Mouse (Mus musculus): ENCODE results near the gene Ctnnd2. TPM values are rescaled to one million over a fixed set of nuclear protein-coding genes. Genes with fewer than 3 reads are reported as not detected.
A peak's percentile ranks its signal among the peaks of the same experiment; 100 is the strongest.

Gene Ctnnd2
- polyA plus RNA-seq, 1 experiment from 2014 or later: 46.6 TPM

DNA sequence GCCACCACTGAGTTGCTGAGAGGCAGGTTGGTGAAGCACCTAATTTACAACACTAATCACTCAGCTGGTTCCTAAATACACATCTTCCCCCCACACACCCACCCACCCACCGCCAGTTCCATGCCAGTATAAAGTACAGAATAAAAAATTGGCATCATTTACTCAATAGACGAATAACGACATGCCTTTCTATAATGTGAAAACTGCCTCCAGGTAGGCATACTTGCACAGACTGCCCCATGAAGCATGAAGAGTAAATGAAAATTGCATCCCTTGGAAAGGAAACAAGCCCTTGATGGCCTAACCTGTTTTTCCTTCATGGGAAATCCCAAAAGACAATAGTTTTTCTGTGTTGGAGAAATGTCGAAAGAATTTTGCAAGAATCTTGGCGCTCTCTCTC is 212.0 kb downstream of the Ctnnd2 start:
- H3K27ac ChIP-seq (ENCODE audit: low read depth, low read length): no peak overlapping the region
- no peaks in the 10 kb centered on the region for H3K9me3 ChIP-seq (ENCODE audit: control insufficient read depth, low read length)
- DNase-seq (ENCODE audit: low spot score): no peak
- no peaks in the 10 kb centered on the region for H3K27me3 ChIP-seq (ENCODE audit: control insufficient read depth, insufficient read depth, low read length)
- H3K9ac ChIP-seq (ENCODE audit: low read length): no peak overlapping the region
- H3K4me2 ChIP-seq (ENCODE audit: low read depth, low read length, severe bottlenecking): no peak overlapping the region
- 81% methylated on average over 5 of the region's 5 CpGs for WGBS
- no peak for ATAC-seq (replicated peaks; ENCODE audit: low FRiP score)
- no peak overlapping the region for H3K4me3 ChIP-seq (ENCODE audit: low read depth, low read length)
- no peaks in the 10 kb centered on the region for H3K36me3 ChIP-seq (ENCODE audit: control insufficient read depth, insufficient read depth, low read length)
- H3K4me1 ChIP-seq (replicated peaks; ENCODE audit: control insufficient read depth, insufficient read depth, low read length): peaks cover 6% of the 10 kb centered on the region; the same call in 1 of the 2 replicates

DNA sequence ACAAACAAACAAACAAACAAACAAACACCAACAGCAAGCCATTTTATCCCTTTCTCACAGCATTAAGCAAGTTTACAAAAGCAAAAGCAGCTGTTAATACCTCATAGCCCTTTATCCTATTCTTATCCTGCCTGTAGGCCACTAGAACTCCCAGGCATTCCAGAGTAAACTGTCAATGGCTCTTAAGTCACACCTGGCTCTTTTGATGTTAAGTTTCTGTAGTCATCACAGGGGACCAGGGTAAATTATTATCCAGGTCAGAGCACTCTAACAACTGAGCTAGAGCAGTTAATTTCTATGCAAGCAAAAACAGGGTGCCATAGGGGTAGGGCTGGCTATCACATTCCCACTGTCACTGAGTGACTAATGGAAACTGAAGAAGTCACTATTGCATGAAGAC is 214.1 kb downstream of the Ctnnd2 start:
- no peaks in the 10 kb centered on the region for H3K27me3 ChIP-seq (ENCODE audit: control insufficient read depth, insufficient read depth, low read length)
- H3K4me2 ChIP-seq (ENCODE audit: low read depth, low read length, severe bottlenecking): no peak overlapping the region
- H3K4me3 ChIP-seq (ENCODE audit: low read depth, low read length): no peak overlapping the region
- DNase-seq (ENCODE audit: low spot score): no peak
- no peaks in the 10 kb centered on the region for H3K36me3 ChIP-seq (ENCODE audit: control insufficient read depth, insufficient read depth, low read length)
- H3K4me1 ChIP-seq (replicated peaks; ENCODE audit: control insufficient read depth, insufficient read depth, low read length): peaks cover 6% of the 10 kb centered on the region; the same call in 1 of the 2 replicates
- H3K27ac ChIP-seq (ENCODE audit: low read depth, low read length): no peak overlapping the region
- ATAC-seq (replicated peaks; ENCODE audit: low FRiP score): no peak
- H3K9me3 ChIP-seq (ENCODE audit: control insufficient read depth, low read length): no peaks in the 10 kb centered on the region
- no peak overlapping the region for H3K9ac ChIP-seq (ENCODE audit: low read length)

DNA sequence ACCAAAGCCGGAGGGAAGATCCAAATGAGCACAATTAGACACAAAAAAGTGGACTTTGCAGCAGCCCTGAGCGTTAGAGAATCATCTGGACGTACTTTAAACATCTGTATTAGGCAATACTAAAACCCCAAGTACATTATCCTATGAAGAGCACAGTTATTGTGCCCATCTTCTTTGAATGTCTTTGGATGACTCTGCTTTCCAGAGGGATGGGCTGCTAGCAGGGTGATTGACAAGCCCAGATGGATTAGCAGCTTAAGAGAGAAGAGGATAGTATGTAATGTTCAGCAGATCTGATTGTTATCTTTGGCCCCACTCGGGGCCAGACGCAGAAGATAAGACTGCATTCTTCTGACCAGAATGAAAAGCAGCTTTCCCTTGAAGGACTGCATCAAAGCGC is 214.9 kb downstream of the Ctnnd2 start:
- 59% methylated on average over 6 of the region's 6 CpGs for WGBS

DNA sequence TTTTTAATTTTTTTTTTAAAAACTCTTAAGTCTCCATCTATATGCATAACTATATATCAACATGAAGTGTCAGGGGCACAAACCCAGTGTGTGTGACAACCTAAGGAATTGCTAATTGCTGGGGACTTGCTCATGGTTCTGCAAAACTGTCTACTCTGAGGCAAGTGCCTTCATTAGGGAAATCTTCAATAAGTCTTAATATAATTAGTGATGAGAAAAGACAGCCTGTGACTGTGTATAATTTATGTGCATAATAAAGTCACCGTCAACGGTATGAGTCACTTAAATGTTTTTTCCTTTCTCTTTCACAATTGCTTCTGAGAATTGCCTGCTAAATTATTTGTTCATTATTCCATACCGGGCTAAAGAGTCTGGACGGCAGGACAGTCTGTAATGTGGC is 228.7 kb downstream of the Ctnnd2 start:
- Histone ChIP-seq H3K9ac (ENCODE audit: low read length) (no peak overlapping the region), H3K27me3 (ENCODE audit: control insufficient read depth, insufficient read depth, low read length) (no peaks in the 10 kb centered on the region), H3K4me1 (replicated peaks; ENCODE audit: control insufficient read depth, insufficient read depth, low read length) (no peaks in the 10 kb centered on the region), H3K4me3 (ENCODE audit: low read depth, low read length) (no peak overlapping the region), H3K9me3 (ENCODE audit: control insufficient read depth, low read length) (no peaks in the 10 kb centered on the region), H3K36me3 (ENCODE audit: control insufficient read depth, insufficient read depth, low read length) (no peaks in the 10 kb centered on the region), H3K4me2 (ENCODE audit: low read depth, low read length, severe bottlenecking) (no peak overlapping the region), H3K27ac (ENCODE audit: low read depth, low read length) (no peak overlapping the region)
- no peak for DNase-seq (ENCODE audit: low spot score)
- 73% methylated on average over 4 of the region's 4 CpGs for WGBS
- no peak for ATAC-seq (replicated peaks; ENCODE audit: low FRiP score)

More for the DNA sequence above, 214.9 kb downstream of the Ctnnd2 start:
- Histone ChIP-seq H3K4me2 (ENCODE audit: low read depth, low read length, severe bottlenecking) (no peak overlapping the region), H3K27me3 (ENCODE audit: control insufficient read depth, insufficient read depth, low read length) (no peaks in the 10 kb centered on the region), H3K9ac (ENCODE audit: low read length) (no peak overlapping the region), H3K4me1 (replicated peaks; ENCODE audit: control insufficient read depth, insufficient read depth, low read length) (peaks cover 6% of the 10 kb centered on the region; the same call in 1 of the 2 replicates), H3K4me3 (ENCODE audit: low read depth, low read length) (no peak overlapping the region), H3K36me3 (ENCODE audit: control insufficient read depth, insufficient read depth, low read length) (no peaks in the 10 kb centered on the region), H3K9me3 (ENCODE audit: control insufficient read depth, low read length) (no peaks in the 10 kb centered on the region), H3K27ac (ENCODE audit: low read depth, low read length) (no peak overlapping the region)
- no peak for ATAC-seq (replicated peaks; ENCODE audit: low FRiP score)
- DNase-seq (ENCODE audit: low spot score): no peak

DNA sequence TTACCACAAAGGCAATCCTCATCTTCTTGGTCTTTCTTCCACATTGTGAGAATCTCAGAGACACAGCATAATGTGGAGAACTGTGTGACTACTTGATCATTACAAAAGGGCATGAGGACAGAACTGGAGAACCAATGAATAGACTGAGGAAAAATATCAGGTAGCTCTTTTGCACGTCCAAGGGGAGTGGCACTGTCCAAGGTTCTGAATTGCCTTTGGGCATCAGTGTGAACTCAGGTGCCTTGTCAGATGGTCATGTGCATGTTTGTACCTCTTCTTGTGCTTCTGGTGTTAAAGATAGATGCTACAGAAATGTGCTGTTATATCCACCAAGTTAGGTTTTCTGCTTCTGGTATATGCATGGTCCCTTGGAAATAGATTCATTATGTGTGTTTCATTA is 233.9 kb downstream of the Ctnnd2 start:
- WGBS: 3% methylated on average over 1 of the region's 1 CpGs
- DNase-seq (ENCODE audit: low spot score) (peak; percentile 52), ATAC-seq (replicated peaks; ENCODE audit: low FRiP score) (no peak)
- no peaks in the 10 kb centered on the region for H3K27me3 ChIP-seq (ENCODE audit: control insufficient read depth, insufficient read depth, low read length)
- H3K9me3 ChIP-seq (ENCODE audit: control insufficient read depth, low read length): no peaks in the 10 kb centered on the region
- H3K27ac ChIP-seq (ENCODE audit: low read depth, low read length): no peak overlapping the region
- no peaks in the 10 kb centered on the region for H3K4me1 ChIP-seq (replicated peaks; ENCODE audit: control insufficient read depth, insufficient read depth, low read length)
- no peak overlapping the region for H3K4me2 ChIP-seq (ENCODE audit: low read depth, low read length, severe bottlenecking)
- H3K9ac ChIP-seq (ENCODE audit: low read length): no peak overlapping the region
- H3K4me3 ChIP-seq (ENCODE audit: low read depth, low read length): no peak overlapping the region
- H3K36me3 ChIP-seq (ENCODE audit: control insufficient read depth, insufficient read depth, low read length): no peaks in the 10 kb centered on the region

DNA sequence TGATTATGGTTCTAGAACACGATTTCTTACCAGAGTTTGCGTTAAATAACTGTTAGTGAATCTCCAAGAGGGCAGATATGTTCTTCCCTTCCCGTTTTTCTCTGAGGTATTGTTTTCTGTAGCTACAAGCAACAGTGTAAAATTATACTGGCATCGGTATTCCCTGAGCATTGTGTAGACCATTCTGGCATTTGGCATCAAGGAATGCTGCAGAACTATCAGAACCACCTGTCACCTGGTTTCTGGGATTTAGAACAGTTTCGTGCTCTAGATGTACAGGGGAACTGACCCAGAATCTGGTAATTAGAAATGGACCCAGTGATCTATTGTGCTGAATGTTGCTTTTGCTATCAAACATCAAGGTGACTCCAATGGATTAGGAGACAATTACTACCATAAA is 250.8 kb downstream of the Ctnnd2 start:
- H3K27me3 ChIP-seq (ENCODE audit: control insufficient read depth, insufficient read depth, low read length): no peaks in the 10 kb centered on the region
- H3K36me3 ChIP-seq (ENCODE audit: control insufficient read depth, insufficient read depth, low read length): no peaks in the 10 kb centered on the region
- no peak overlapping the region for H3K27ac ChIP-seq (ENCODE audit: low read depth, low read length)
- H3K4me1 ChIP-seq (replicated peaks; ENCODE audit: control insufficient read depth, insufficient read depth, low read length): no peaks in the 10 kb centered on the region
- no peaks in the 10 kb centered on the region for H3K9me3 ChIP-seq (ENCODE audit: control insufficient read depth, low read length)
- DNase-seq (ENCODE audit: low spot score): no peak
- no peak for ATAC-seq (replicated peaks; ENCODE audit: low FRiP score)
- no peak overlapping the region for H3K4me2 ChIP-seq (ENCODE audit: low read depth, low read length, severe bottlenecking)
- H3K4me3 ChIP-seq (ENCODE audit: low read depth, low read length): no peak overlapping the region
- WGBS: 90% methylated on average over 5 of the region's 5 CpGs
- no peak overlapping the region for H3K9ac ChIP-seq (ENCODE audit: low read length)

DNA sequence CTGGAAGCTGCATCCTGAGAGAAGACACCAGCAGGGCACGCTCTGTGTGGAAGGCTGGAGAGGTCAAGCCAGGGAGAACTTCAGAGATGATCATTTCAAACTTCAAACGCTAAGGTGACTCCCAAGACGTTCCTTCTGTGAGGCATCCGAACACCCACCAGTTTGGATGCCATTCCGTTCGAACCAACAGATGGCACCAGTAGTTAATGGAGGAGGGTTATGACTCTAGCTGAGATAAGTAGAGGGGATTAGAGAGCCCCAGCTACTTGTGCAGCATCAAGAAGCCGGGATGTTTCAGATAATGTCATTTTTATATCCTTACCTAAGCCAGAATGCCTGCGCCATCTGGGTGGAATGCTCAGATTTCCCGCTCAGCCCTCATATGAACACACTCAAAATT is 251.9 kb downstream of the Ctnnd2 start:
- 61% methylated on average over 9 of the region's 9 CpGs for WGBS
- DNase-seq (ENCODE audit: low spot score) (no peak), ATAC-seq (replicated peaks; ENCODE audit: low FRiP score) (no peak)

DNA sequence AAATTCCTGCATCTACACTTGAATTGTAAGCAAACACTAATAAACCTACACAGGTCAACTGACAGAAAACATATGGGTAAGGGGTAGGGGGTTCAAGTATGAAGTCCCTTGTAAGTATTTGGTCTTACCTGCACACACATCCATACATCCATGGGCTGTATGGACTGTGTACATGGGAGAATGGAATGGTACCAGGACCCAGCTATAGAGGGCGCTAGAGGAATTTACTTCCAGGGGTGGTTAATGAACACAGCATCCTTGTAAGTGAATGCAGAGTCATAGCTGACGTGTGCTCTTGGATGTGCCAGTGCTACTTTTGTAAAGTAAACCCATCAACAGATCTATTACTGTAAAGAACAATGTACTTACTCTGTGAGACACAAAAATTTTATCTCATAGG is 254.9 kb downstream of the Ctnnd2 start:
- H3K9me3 ChIP-seq (ENCODE audit: control insufficient read depth, low read length): no peaks in the 10 kb centered on the region
- no peaks in the 10 kb centered on the region for H3K4me1 ChIP-seq (replicated peaks; ENCODE audit: control insufficient read depth, insufficient read depth, low read length)
- ATAC-seq (replicated peaks; ENCODE audit: low FRiP score) (peak; percentile 71), DNase-seq (ENCODE audit: low spot score) (peak; percentile 77)
- H3K4me3 ChIP-seq (ENCODE audit: low read depth, low read length): no peak overlapping the region
- no peaks in the 10 kb centered on the region for H3K36me3 ChIP-seq (ENCODE audit: control insufficient read depth, insufficient read depth, low read length)
- H3K27me3 ChIP-seq (ENCODE audit: control insufficient read depth, insufficient read depth, low read length): no peaks in the 10 kb centered on the region
- H3K9ac ChIP-seq (ENCODE audit: low read length): no peak overlapping the region
- whole genome bisulfite sequencing: 8% methylated on average over 2 of the region's 2 CpGs
- H3K4me2 ChIP-seq (ENCODE audit: low read depth, low read length, severe bottlenecking): no peak overlapping the region
- no peak overlapping the region for H3K27ac ChIP-seq (ENCODE audit: low read depth, low read length)

More for the DNA sequence above, 251.9 kb downstream of the Ctnnd2 start:
- Histone ChIP-seq H3K4me2 (ENCODE audit: low read depth, low read length, severe bottlenecking) (no peak overlapping the region), H3K36me3 (ENCODE audit: control insufficient read depth, insufficient read depth, low read length) (no peaks in the 10 kb centered on the region), H3K27me3 (ENCODE audit: control insufficient read depth, insufficient read depth, low read length) (no peaks in the 10 kb centered on the region), H3K9me3 (ENCODE audit: control insufficient read depth, low read length) (no peaks in the 10 kb centered on the region), H3K4me1 (replicated peaks; ENCODE audit: control insufficient read depth, insufficient read depth, low read length) (no peaks in the 10 kb centered on the region), H3K27ac (ENCODE audit: low read depth, low read length) (no peak overlapping the region), H3K4me3 (ENCODE audit: low read depth, low read length) (no peak overlapping the region), H3K9ac (ENCODE audit: low read length) (no peak overlapping the region)

DNA sequence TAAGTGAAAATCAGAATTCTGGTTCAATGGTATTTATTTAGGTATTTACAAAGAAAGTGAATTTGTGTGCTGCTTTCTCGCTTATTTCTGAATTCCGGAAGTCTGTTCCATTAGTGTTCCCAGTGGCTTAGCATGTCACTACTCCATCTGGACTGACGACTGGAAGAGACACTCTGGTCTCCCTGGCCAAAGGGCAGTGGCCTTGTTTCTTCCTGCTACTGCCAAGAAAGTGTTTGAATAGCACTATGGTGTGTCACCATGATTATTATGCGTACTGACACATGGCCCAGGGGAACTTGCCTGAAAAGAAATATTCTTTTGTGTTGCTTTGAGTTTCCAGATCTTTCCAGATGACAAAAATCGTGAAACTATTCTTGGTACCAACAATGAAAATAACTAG is 266.7 kb downstream of the Ctnnd2 start:
- no peaks in the 10 kb centered on the region for H3K36me3 ChIP-seq (ENCODE audit: control insufficient read depth, insufficient read depth, low read length)
- no peaks in the 10 kb centered on the region for H3K9me3 ChIP-seq (ENCODE audit: control insufficient read depth, low read length)
- no peak for DNase-seq (ENCODE audit: low spot score)
- no peak overlapping the region for H3K9ac ChIP-seq (ENCODE audit: low read length)
- H3K4me2 ChIP-seq (ENCODE audit: low read depth, low read length, severe bottlenecking): no peak overlapping the region
- WGBS: 82% methylated on average over 5 of the region's 5 CpGs
- H3K4me3 ChIP-seq (ENCODE audit: low read depth, low read length): no peak overlapping the region
- no peaks in the 10 kb centered on the region for H3K27me3 ChIP-seq (ENCODE audit: control insufficient read depth, insufficient read depth, low read length)
- no peaks in the 10 kb centered on the region for H3K4me1 ChIP-seq (replicated peaks; ENCODE audit: control insufficient read depth, insufficient read depth, low read length)
- no peak overlapping the region for H3K27ac ChIP-seq (ENCODE audit: low read depth, low read length)
- ATAC-seq (replicated peaks; ENCODE audit: low FRiP score): no peak
